17 mouse cellular contexts compared by ENCODE assay signal in genomic region chr5:106676784-106677183, GRCm38 (mm10). TPM values are rescaled to one million over a fixed set of nuclear protein-coding genes. Genes with fewer than 3 reads are reported as not detected.
DNase-seq lines count a peak whose midpoint lies in the region; ATAC-seq lines count a peak whose summit lies in the region.
"Had no signal": no experiment of that assay in that cellular context is flagged by ENCODE, and none has a peak within 500 bp of the region (broad histone marks: within the 10 kb centered on the region; RNA-seq: fewer than 3 reads in every experiment).

No protein-coding gene starts in this region.

- ATAC-seq in CD4-positive, CD25-positive, alpha-beta regulatory T cell, adult 4 months, result peak; percentile 94
- ATAC-seq in activated CD4-positive, CD25-positive, alpha-beta regulatory T cell, adult 4 months, result peak; percentile 90
- ATAC-seq in megakaryocyte progenitor cell, adult 5-6 weeks (replicated peaks; ENCODE audit: poor library complexity), result peak; percentile 30
- no peak for ATAC-seq in monocyte, adult 5-6 weeks (replicated peaks; ENCODE audit: insufficient number of reproducible peaks, low FRiP score, low TSS enrichment, poor library complexity, severe bottlenecking)
- ATAC-seq: midbrain, embryonic 16.5 days had no signal

- DNase-seq in thymus, postnatal 10 days (ENCODE audit: low spot score in 2 of 2), result peak; percentile 65 to 72
- no peak for DNase-seq in kidney, postnatal 10 days
- no peak for DNase-seq in ovary, postnatal 14 days (ENCODE audit: low spot score)
- no peak for DNase-seq in neural tube, embryonic 10.5 days (ENCODE audit: extremely low spot score, low spot score)
- DNase-seq: cerebellum, adult 9-11 months; embryo, embryonic 11 days; gastrocnemius, postnatal 14 days; heart, postnatal 36 days; kidney, adult 9 months; kidney, postnatal 4 days; lung, adult 18-20 months; lung, postnatal 36 days had no signal

RNA-seq across cellular contexts. Expression of gene Zfp644, which starts 20.3 kb away (rescaled TPM):
- polyA plus RNA-seq in CD4-positive, CD25-positive, alpha-beta regulatory T cell, adult 4 months (2017; shearing (Covaris generic)), result 10 to 100 TPM; 36.7 to 52.0 TPM
- 10 to 100 TPM; 30.0 to 36.1 TPM for polyA plus RNA-seq in activated CD4-positive, CD25-positive, alpha-beta regulatory T cell, adult 4 months (2017; shearing (Covaris generic))
- total RNA-seq in megakaryocyte progenitor cell, adult 5-6 weeks (2015), result 73.1 and 92.7 TPM in 2 replicates
- 67.8 and 79.0 TPM in 2 replicates for total RNA-seq in megakaryocyte progenitor cell, adult 5-6 weeks (2017)
- total RNA-seq in monocyte, adult 5-6 weeks (2017), result 63.1 to 121 TPM (median 75.7 TPM) in 3 replicates

Comparison
In these comparisons a context has a peak if more than half of its experiments do, and no peak if none do; other contexts are left out.
1. DNase-seq: peak in thymus, postnatal 10 days (2 of 2); none in kidney, postnatal 10 days (single experiment), ovary, postnatal 14 days (single experiment) and neural tube, embryonic 10.5 days (single experiment).